Comparison of ENCODE assay signal across 25 mouse cellular contexts in genomic region chr10:107351696-107352485, GRCm38 (mm10).
DNase-seq lines count a peak whose midpoint lies in the region; ATAC-seq lines count a peak whose summit lies in the region.
"Had no signal": no experiment of that assay in that cellular context is flagged by ENCODE, and none has a peak within 500 bp of the region (broad histone marks: within the 10 kb centered on the region; RNA-seq: fewer than 3 reads in every experiment).

No protein-coding gene starts in this region.

- no peak overlapping the region for H3K4me2 ChIP-seq in midbrain, embryonic 14.5 days (ENCODE audit: low read length)
- H3K4me2 ChIP-seq: forebrain, embryonic 13.5 days; hindbrain, embryonic 15.5 days; limb, embryonic 15.5 days; lung, embryonic 14.5 days; neural tube, embryonic 13.5 days had no signal

- 0 out of 2 replicates have a peak, but pooled peaks cover 3% of the 10 kb centered on the region for H3K9me3 ChIP-seq in midbrain, embryonic 14.5 days (ENCODE audit: control insufficient read depth, low read length)
- H3K9me3 ChIP-seq in midbrain, embryonic 10.5 days (replicated peaks): no peaks in the 10 kb centered on the region
- H3K9me3 ChIP-seq: forebrain, embryonic 13.5 days; limb, embryonic 15.5 days; neural tube, embryonic 13.5 days had no signal

- H3K4me3 ChIP-seq in midbrain, embryonic 14.5 days (replicated peaks; ENCODE audit: low read depth, low read length): no peak overlapping the region
- no peak overlapping the region for H3K4me3 ChIP-seq in midbrain, embryonic 10.5 days
- H3K4me3 ChIP-seq: forebrain, embryonic 13.5 days; gastrocnemius, adult 2 months; hindbrain, embryonic 15.5 days; left cerebral cortex, adult 2 months; limb, embryonic 15.5 days; megakaryocyte, embryonic 14.5 days; neural tube, embryonic 13.5 days had no signal

- no peaks in the 10 kb centered on the region for H3K36me3 ChIP-seq in midbrain, embryonic 14.5 days (ENCODE audit: control insufficient read depth, insufficient read depth, low read length)
- H3K36me3 ChIP-seq in midbrain, embryonic 10.5 days: no peaks in the 10 kb centered on the region
- H3K36me3 ChIP-seq: hindbrain, embryonic 15.5 days; limb, embryonic 15.5 days; neural tube, embryonic 13.5 days had no signal

- peak; percentile 23 for DNase-seq in cerebellum, adult 8-10 months
- no peak for DNase-seq in cerebellum, adult 11-12 months
- DNase-seq in frontal cortex, postnatal 10 days (ENCODE audit: low spot score in 2 of 2): no peak
- DNase-seq in midbrain, embryonic 14.5 days: peak; percentile 47
- no peak for DNase-seq in midbrain, embryonic 10.5 days (ENCODE audit: low spot score)
- DNase-seq in retina, postnatal 1 day: peak; percentile 62
- DNase-seq in thymus, postnatal 14 days: no peak
- DNase-seq: adrenal gland, postnatal 25 days; cerebellum, adult 18-20 months; gastrocnemius, adult 2 months; kidney, adult 11 months; kidney, postnatal 4 days; left cerebral cortex, postnatal 4 days; lung, embryonic 14.5 days; right cerebral cortex, adult 18-20 months; thymus, adult 18-20 months; thymus, postnatal 4 days had no signal

- no peaks in the 10 kb centered on the region; the same call in 1 of the 2 replicates for H3K4me1 ChIP-seq in midbrain, embryonic 14.5 days (ENCODE audit: control insufficient read depth, insufficient read depth, low read length)
- no peaks in the 10 kb centered on the region for H3K4me1 ChIP-seq in midbrain, embryonic 10.5 days
- H3K4me1 ChIP-seq: forebrain, embryonic 13.5 days; hindbrain, embryonic 15.5 days; limb, embryonic 15.5 days; megakaryocyte, embryonic 14.5 days; neural tube, embryonic 13.5 days had no signal

- WGBS in midbrain, embryonic 14.5 days: 19% methylated on average over 6 of the region's 6 CpGs
- WGBS in midbrain, embryonic 10.5 days: 76% methylated on average over 6 of the region's 6 CpGs

- 0 out of 2 replicates have a peak overlapping the region, but pooled peaks have one; percentile 41 for H3K27ac ChIP-seq in midbrain, embryonic 14.5 days (replicated peaks; ENCODE audit: low read depth, low read length)
- no peak overlapping the region for H3K27ac ChIP-seq in midbrain, embryonic 10.5 days (replicated peaks)
- H3K27ac ChIP-seq: forebrain, embryonic 13.5 days; gastrocnemius, adult 2 months; hindbrain, embryonic 15.5 days; left cerebral cortex, adult 2 months; limb, embryonic 15.5 days; liver, embryonic 14.5 days; neural tube, embryonic 13.5 days had no signal

- H3K27me3 ChIP-seq in midbrain, embryonic 14.5 days (ENCODE audit: control insufficient read depth, insufficient read depth, low read length): no peaks in the 10 kb centered on the region; the same call in 1 of the 2 replicates
- H3K27me3 ChIP-seq in midbrain, embryonic 10.5 days (ENCODE audit: low read depth, poor library complexity, severe bottlenecking): no peaks in the 10 kb centered on the region
- H3K27me3 ChIP-seq: forebrain, embryonic 13.5 days; hindbrain, embryonic 15.5 days; limb, embryonic 15.5 days; megakaryocyte, embryonic 14.5 days; neural tube, embryonic 13.5 days had no signal

- ATAC-seq in frontal cortex, adult (ENCODE audit: low TSS enrichment): peak; percentile 66
- ATAC-seq in midbrain, embryonic 14.5 days (ENCODE audit: low FRiP score, low TSS enrichment): no peak
- ATAC-seq: forebrain, embryonic 13.5 days had no signal

- H3K9ac ChIP-seq in midbrain, embryonic 14.5 days (replicated peaks; ENCODE audit: low read length): no peak overlapping the region
- H3K9ac ChIP-seq: forebrain, embryonic 13.5 days; hindbrain, embryonic 15.5 days; limb, embryonic 15.5 days; liver, embryonic 14.5 days; lung, embryonic 14.5 days; neural tube, embryonic 13.5 days had no signal

Comparison
In these comparisons a context has a peak if more than half of its experiments do, and no peak if none do; other contexts are left out.
1. DNase-seq: peak in cerebellum, adult 8-10 months (single experiment), midbrain, embryonic 14.5 days (single experiment) and retina, postnatal 1 day (single experiment); none in cerebellum, adult 11-12 months (single experiment), frontal cortex, postnatal 10 days (0 of 2), midbrain, embryonic 10.5 days (single experiment) and thymus, postnatal 14 days (single experiment).